Mouse (Mus musculus): ENCODE data around the gene Rgl2. TPM values are rescaled to one million over a fixed set of nuclear protein-coding genes. Genes with fewer than 3 reads are reported as not detected.
"Not testable (repeated sequence)": the region's sequence is repeated elsewhere in the genome, so short reads cannot be mapped to it uniquely, and the experiment has no call there.

The Rgl2 gene
- polyA plus RNA-seq, 1 experiment from 2014 or later = 10.8 TPM

- no peaks in the 10 kb centered on the region for H3K4me1 ChIP-seq (replicated peaks; ENCODE audit: control insufficient read depth, insufficient read depth, low read length)
- no peaks in the 10 kb centered on the region for H3K9me3 ChIP-seq (ENCODE audit: control insufficient read depth)
- H3K4me3 ChIP-seq (ENCODE audit: low read depth, low read length) = no peak overlapping the region
- ATAC-seq = no peak
- 62% methylated on average over 7 of the region's 7 CpGs for WGBS
- no peak overlapping the region for H3K27ac ChIP-seq (ENCODE audit: low read depth, low read length)
- H3K9ac ChIP-seq (ENCODE audit: low read depth, low read length) = no peak overlapping the region
- H3K36me3 ChIP-seq (ENCODE audit: control insufficient read depth, insufficient read depth) = no peaks in the 10 kb centered on the region
- H3K27me3 ChIP-seq (replicated peaks; ENCODE audit: control insufficient read depth, insufficient read depth, low read length) = no peaks in the 10 kb centered on the region
- no peak overlapping the region for H3K4me2 ChIP-seq (replicated peaks; ENCODE audit: low read depth)
- no peak for TF ChIP-seq CTCF (IDR thresholded peaks at IDR 0.05; ENCODE audit: low read depth)
These were observed 28.9 kb upstream of the Rgl2 start for GRCm38 (mm10) chr17:33900281-33900988.

GRCm38 (mm10) chr17:33900989-33901314 is 28.4 kb upstream of the Rgl2 start:
- Histone ChIP-seq H3K4me1 (replicated peaks; ENCODE audit: control insufficient read depth, insufficient read depth, low read length) (no peaks in the 10 kb centered on the region), H3K27ac (ENCODE audit: low read depth, low read length) (no peak overlapping the region), H3K27me3 (replicated peaks; ENCODE audit: control insufficient read depth, insufficient read depth, low read length) (no peaks in the 10 kb centered on the region), H3K4me3 (ENCODE audit: low read depth, low read length) (no peak overlapping the region), H3K9me3 (ENCODE audit: control insufficient read depth) (no peaks in the 10 kb centered on the region), H3K36me3 (ENCODE audit: control insufficient read depth, insufficient read depth) (no peaks in the 10 kb centered on the region), H3K9ac (ENCODE audit: low read depth, low read length) (no peak overlapping the region), H3K4me2 (replicated peaks; ENCODE audit: low read depth) (no peak overlapping the region)
- WGBS = 78% methylated on average over 4 of the region's 4 CpGs
- TF ChIP-seq CTCF (IDR thresholded peaks at IDR 0.05; ENCODE audit: low read depth) = no peak
- ATAC-seq = no peak

GRCm38 (mm10) chr17:33901653-33902052 is 27.7 kb upstream of the Rgl2 start:
- no peaks in the 10 kb centered on the region for H3K27me3 ChIP-seq (replicated peaks; ENCODE audit: control insufficient read depth, insufficient read depth, low read length)
- WGBS = 55% methylated on average over 4 of the region's 4 CpGs
- no peaks in the 10 kb centered on the region for H3K36me3 ChIP-seq (ENCODE audit: control insufficient read depth, insufficient read depth)
- H3K9ac ChIP-seq (ENCODE audit: low read depth, low read length) = no peak overlapping the region
- no peak overlapping the region for H3K4me3 ChIP-seq (ENCODE audit: low read depth, low read length)
- ATAC-seq = no peak
- TF ChIP-seq CTCF (IDR thresholded peaks at IDR 0.05; ENCODE audit: low read depth) = no peak
- H3K4me2 ChIP-seq (replicated peaks; ENCODE audit: low read depth) = no peak overlapping the region
- no peaks in the 10 kb centered on the region for H3K9me3 ChIP-seq (ENCODE audit: control insufficient read depth)
- no peaks in the 10 kb centered on the region for H3K4me1 ChIP-seq (replicated peaks; ENCODE audit: control insufficient read depth, insufficient read depth, low read length)
- no peak overlapping the region for H3K27ac ChIP-seq (ENCODE audit: low read depth, low read length)

GRCm38 (mm10) chr17:33902079-33902478 is 27.3 kb upstream of the Rgl2 start:
- Histone ChIP-seq H3K36me3 (ENCODE audit: control insufficient read depth, insufficient read depth) (no peaks in the 10 kb centered on the region), H3K4me2 (replicated peaks; ENCODE audit: low read depth) (no peak overlapping the region), H3K27me3 (replicated peaks; ENCODE audit: control insufficient read depth, insufficient read depth, low read length) (no peaks in the 10 kb centered on the region), H3K9ac (ENCODE audit: low read depth, low read length) (no peak overlapping the region), H3K9me3 (ENCODE audit: control insufficient read depth) (no peaks in the 10 kb centered on the region), H3K4me3 (ENCODE audit: low read depth, low read length) (no peak overlapping the region), H3K27ac (ENCODE audit: low read depth, low read length) (no peak overlapping the region), H3K4me1 (replicated peaks; ENCODE audit: control insufficient read depth, insufficient read depth, low read length) (no peaks in the 10 kb centered on the region)
- no peak for ATAC-seq
- WGBS = 36% methylated on average over 4 of the region's 4 CpGs
- no peak for TF ChIP-seq CTCF (IDR thresholded peaks at IDR 0.05; ENCODE audit: low read depth)

- Histone ChIP-seq H3K27me3 (replicated peaks; ENCODE audit: control insufficient read depth, insufficient read depth, low read length) (no peaks in the 10 kb centered on the region), H3K4me2 (replicated peaks; ENCODE audit: low read depth) (no peak overlapping the region), H3K4me1 (replicated peaks; ENCODE audit: control insufficient read depth, insufficient read depth, low read length) (no peaks in the 10 kb centered on the region), H3K4me3 (ENCODE audit: low read depth, low read length) (no peak overlapping the region), H3K36me3 (ENCODE audit: control insufficient read depth, insufficient read depth) (no peaks in the 10 kb centered on the region), H3K9me3 (ENCODE audit: control insufficient read depth) (no peaks in the 10 kb centered on the region), H3K9ac (ENCODE audit: low read depth, low read length) (no peak overlapping the region), H3K27ac (ENCODE audit: low read depth, low read length) (no peak overlapping the region)
- TF ChIP-seq CTCF (IDR thresholded peaks at IDR 0.05; ENCODE audit: low read depth) = no peak
- ATAC-seq = no peak
- 72% methylated on average over 7 of the region's 7 CpGs for WGBS
These were observed 26.9 kb upstream of the Rgl2 start for GRCm38 (mm10) chr17:33902491-33902890.

- H3K9me3 ChIP-seq (ENCODE audit: control insufficient read depth); H3K4me3 ChIP-seq (ENCODE audit: low read depth, low read length); H3K36me3 ChIP-seq (ENCODE audit: control insufficient read depth, insufficient read depth); H3K4me1 ChIP-seq (replicated peaks; ENCODE audit: control insufficient read depth, insufficient read depth, low read length); H3K27me3 ChIP-seq (replicated peaks; ENCODE audit: control insufficient read depth, insufficient read depth, low read length); H3K27ac ChIP-seq (ENCODE audit: low read depth, low read length); H3K4me2 ChIP-seq (replicated peaks; ENCODE audit: low read depth); ATAC-seq; H3K9ac ChIP-seq (ENCODE audit: low read depth, low read length): not testable (repeated sequence)
- 77% methylated on average over 6 of the region's 6 CpGs for WGBS
These were observed 25.3 kb upstream of the Rgl2 start for GRCm38 (mm10) chr17:33903911-33904651.

GRCm38 (mm10) chr17:33904835-33905234 is 24.5 kb upstream of the Rgl2 start, which contains the start of gene Platr17:
Gene Platr17 (plus strand): TSS chr17:33905135.
- H3K4me2 ChIP-seq (replicated peaks; ENCODE audit: low read depth); H3K27ac ChIP-seq (ENCODE audit: low read depth, low read length); ATAC-seq; H3K9ac ChIP-seq (ENCODE audit: low read depth, low read length); H3K36me3 ChIP-seq (ENCODE audit: control insufficient read depth, insufficient read depth); H3K27me3 ChIP-seq (replicated peaks; ENCODE audit: control insufficient read depth, insufficient read depth, low read length); H3K4me1 ChIP-seq (replicated peaks; ENCODE audit: control insufficient read depth, insufficient read depth, low read length); H3K9me3 ChIP-seq (ENCODE audit: control insufficient read depth); H3K4me3 ChIP-seq (ENCODE audit: low read depth, low read length): not testable (repeated sequence)
- WGBS = 30% methylated on average over 3 of the region's 4 CpGs

All from intestine, postnatal 0 days (tissue).